Mouse (Mus musculus) gastrocnemius, adult 18-20 months (tissue): Measurements from ENCODE around the gene Ccr8. TPM values are rescaled to one million over a fixed set of nuclear protein-coding genes. Genes with fewer than 3 reads are reported as not detected.

Experiments
- DNase-seq: peaks from one replicate; pipeline ENCODE4 v3.0.0; 2021; ENCODE audit warnings: low spot score
- long read RNA-seq, 2 experiments: library from polyadenylated mRNA; stranded (forward); transcript quantifications; one replicate each; pipeline ENCODE4 v2.0.0; 2021
- total RNA-seq, 2 experiments: library from RNA; stranded (reverse); gene quantifications; 2 replicates each; pipeline ENCODE4 v1.2.3; 2021

Ccr8 gene
- not detected for total RNA-seq
- long read RNA-seq, experiment 1: 0 reads
- long read RNA-seq, experiment 2: 0 reads

GRCm38 (mm10) chr9:120091696-120092238 is at the start of gene Ccr8:
Gene Ccr8 (plus strand): TSS chr9:120092114.
- no peak for DNase-seq

- DNase-seq: no peak
These were observed 48.8 kb upstream of the Ccr8 start for GRCm38 (mm10) chr9:120043115-120043514.

- no peak for DNase-seq
These were observed 43.4 kb upstream of the Ccr8 start for GRCm38 (mm10) chr9:120048495-120048894.

- DNase-seq: no peak
These were observed 42.5 kb upstream of the Ccr8 start for GRCm38 (mm10) chr9:120049407-120049806.

GRCm38 (mm10) chr9:120054545-120055277 is 37.2 kb upstream of the Ccr8 start:
- DNase-seq: no peak

GRCm38 (mm10) chr9:120056201-120056600 is 35.7 kb upstream of the Ccr8 start:
- DNase-seq: no peak

- DNase-seq: no peak
These were observed 33.2 kb upstream of the Ccr8 start for GRCm38 (mm10) chr9:120058730-120059129.

GRCm38 (mm10) chr9:120064317-120064716 is 27.6 kb upstream of the Ccr8 start:
- no peak for DNase-seq

- DNase-seq: no peak
These were observed 24.3 kb upstream of the Ccr8 start for GRCm38 (mm10) chr9:120067609-120068008.

GRCm38 (mm10) chr9:120068047-120068446 is 23.9 kb upstream of the Ccr8 start:
- DNase-seq: no peak

GRCm38 (mm10) chr9:120069779-120070178 is 22.1 kb upstream of the Ccr8 start, which contains the start of gene Cx3cr1:
Gene Cx3cr1 (minus strand): TSS chr9:120069879.
- DNase-seq: no peak

- DNase-seq: no peak
These were observed 20.7 kb upstream of the Ccr8 start for GRCm38 (mm10) chr9:120071251-120071650.

- DNase-seq: peak; percentile 86
These were observed 18.7 kb upstream of the Ccr8 start for GRCm38 (mm10) chr9:120073169-120073568.

GRCm38 (mm10) chr9:120074516-120074915 is 17.4 kb upstream of the Ccr8 start:
- DNase-seq: no peak

- no peak for DNase-seq
These were observed 13.7 kb upstream of the Ccr8 start for GRCm38 (mm10) chr9:120078241-120078640.

GRCm38 (mm10) chr9:120079901-120080300 is 12.0 kb upstream of the Ccr8 start:
- no peak for DNase-seq

GRCm38 (mm10) chr9:120080546-120081108 is 11.3 kb upstream of the Ccr8 start:
- peak; percentile 38 for DNase-seq

- DNase-seq: no peak
These were observed 10.7 kb upstream of the Ccr8 start for GRCm38 (mm10) chr9:120081247-120081646.

- DNase-seq: no peak
These were observed 9.9 kb upstream of the Ccr8 start for GRCm38 (mm10) chr9:120081967-120082366.

GRCm38 (mm10) chr9:120082691-120083090 is 9.2 kb upstream of the Ccr8 start:
- no peak for DNase-seq

- DNase-seq: no peak
These were observed 8.6 kb upstream of the Ccr8 start for GRCm38 (mm10) chr9:120083158-120083894.

GRCm38 (mm10) chr9:120084406-120084805 is 7.5 kb upstream of the Ccr8 start:
- DNase-seq: no peak
